Mouse (Mus musculus) natural killer cell, adult 2 months (primary cell): ENCODE data around the gene Acot1.
A peak's percentile ranks its signal among the peaks of the same experiment; 100 is the strongest.
"Not testable (repeated sequence)": the region's sequence is repeated elsewhere in the genome, so short reads cannot be mapped to it uniquely, and the experiment has no call there.

ENCODE experiments used
- DNase-seq, 2 experiments: peaks; one replicate each; pipeline ENCODE4 v3.0.0; 2022; ENCODE audit warnings: low spot score in 2 of 2

Gene Acot1

GRCm38 (mm10) chr12:84020528-84020927, 11.2 kb downstream of the Acot1 start:
- DNase-seq = peak in 1 of 2 experiments; percentile 5

GRCm38 (mm10) chr12:84022266-84022665, 13.0 kb downstream of the Acot1 start:
- not testable (repeated sequence) for DNase-seq

GRCm38 (mm10) chr12:84023052-84023745, 13.9 kb downstream of the Acot1 start:
- no peak for DNase-seq

DNA sequence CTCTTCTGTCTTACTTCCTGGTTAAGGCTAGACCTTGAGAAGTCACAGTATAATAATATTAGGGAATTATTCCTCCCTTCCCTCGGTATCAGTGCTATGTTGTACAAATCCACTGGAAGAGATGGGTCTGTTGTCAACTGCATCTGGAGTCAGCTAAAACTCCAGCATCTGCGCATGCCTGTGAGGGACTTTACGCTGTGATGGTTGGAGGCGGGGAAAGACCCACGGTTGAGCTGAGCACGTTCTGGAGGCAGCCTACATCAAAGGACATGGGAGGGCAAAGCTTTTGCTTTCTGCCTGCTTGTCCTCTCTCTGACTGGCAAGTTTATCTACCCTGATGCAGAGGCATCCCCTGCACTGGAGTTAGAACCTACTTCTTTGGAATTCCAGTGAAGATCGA, 16.6 kb downstream of the Acot1 start:
- no peak for DNase-seq

DNA sequence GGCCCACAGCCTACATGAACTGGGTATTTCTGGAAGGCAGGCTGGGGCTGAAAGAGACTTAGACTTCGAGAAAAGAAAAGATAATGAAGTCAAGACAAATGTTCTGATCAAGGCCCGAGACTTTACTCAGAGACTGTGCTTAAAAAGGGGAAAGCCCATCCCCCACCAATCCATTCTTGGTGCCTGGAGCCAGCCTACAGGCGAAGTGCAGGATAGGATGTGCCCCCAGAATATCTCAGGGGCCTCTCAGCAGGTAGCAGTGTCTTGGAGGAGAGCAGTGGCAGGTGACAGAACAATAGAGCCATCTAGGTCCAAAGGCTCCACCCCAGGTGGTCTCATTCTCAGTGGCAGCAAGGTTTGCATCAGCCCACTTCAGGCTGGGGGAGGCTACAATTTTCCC, 19.0 kb downstream of the Acot1 start:
- not testable (repeated sequence) for DNase-seq

DNA sequence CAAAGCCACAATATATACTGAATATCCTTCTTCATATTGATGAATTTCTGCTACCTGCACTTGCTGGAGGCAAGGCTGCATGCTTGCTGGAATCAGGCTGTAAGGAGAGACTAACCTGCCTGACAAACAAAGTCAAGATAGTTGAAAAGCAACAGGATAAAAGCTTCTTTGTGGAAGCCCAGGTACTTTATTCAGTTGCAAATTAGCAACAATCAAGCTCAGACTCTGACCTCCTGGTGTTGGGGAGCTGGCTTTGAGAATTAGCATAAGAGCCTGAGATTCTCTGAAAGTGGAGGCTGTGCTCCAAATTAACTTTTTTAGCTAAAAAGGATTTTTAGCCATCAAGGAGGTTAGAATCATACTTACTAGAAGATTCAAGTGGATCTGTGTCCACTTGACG, 19.8 kb downstream of the Acot1 start:
- not testable (repeated sequence) for DNase-seq

DNA sequence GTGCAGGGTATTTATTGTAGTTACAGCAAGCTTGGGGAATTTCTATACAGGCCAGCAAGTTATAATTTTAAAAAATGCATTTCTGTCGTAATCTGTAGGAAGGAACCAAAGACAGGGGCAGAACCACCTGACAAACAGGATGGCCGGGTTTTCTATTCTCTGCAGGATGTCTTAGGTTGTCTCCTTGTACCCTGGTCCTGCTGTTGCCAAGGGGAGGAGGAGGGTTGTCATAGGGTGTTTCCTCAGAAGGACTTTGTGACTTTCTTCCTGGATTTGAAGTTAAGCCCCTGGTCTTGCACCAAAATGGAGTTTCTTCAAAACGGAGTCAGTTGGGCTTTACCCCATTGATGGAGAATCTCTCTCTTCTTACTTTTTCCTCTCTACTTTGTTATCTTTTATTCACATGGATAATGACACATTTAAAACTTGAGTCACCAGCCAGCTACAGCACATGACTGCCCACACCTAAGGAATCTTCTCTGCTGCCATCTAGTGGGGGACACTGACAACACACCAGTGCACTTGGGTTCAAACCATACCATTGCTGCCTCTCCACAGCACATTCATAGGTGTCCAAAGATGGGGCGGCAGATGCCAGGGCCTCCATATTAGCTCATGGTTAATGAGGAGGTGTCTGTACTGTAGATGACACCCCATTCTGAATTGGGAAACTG, 21.5 kb downstream of the Acot1 start:
- DNase-seq = peak; percentile 57 to 73

- no peak for DNase-seq
Observed at GRCm38 (mm10) chr12:84032854-84033253, 23.6 kb downstream of the Acot1 start.

DNA sequence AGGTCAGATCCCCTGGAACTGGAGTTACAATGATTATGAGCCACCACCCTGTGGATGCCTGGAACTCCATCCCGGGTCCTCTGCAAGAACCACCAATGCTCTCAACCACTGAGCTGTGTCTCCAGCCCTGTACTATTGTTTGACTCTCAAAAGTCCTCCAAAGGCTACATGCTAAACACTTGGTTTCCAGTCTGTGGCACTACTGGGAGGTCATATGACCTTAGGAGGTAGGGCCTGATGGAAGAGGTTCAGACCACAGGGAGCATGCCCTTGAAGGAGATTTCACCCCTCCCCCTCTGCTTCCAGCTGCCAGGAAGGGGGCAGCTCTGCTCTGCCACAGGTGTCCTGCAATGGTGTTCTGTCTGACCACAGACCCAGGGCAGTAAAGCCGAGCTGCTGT, 24.0 kb downstream of the Acot1 start:
- not testable (repeated sequence) for DNase-seq

DNA sequence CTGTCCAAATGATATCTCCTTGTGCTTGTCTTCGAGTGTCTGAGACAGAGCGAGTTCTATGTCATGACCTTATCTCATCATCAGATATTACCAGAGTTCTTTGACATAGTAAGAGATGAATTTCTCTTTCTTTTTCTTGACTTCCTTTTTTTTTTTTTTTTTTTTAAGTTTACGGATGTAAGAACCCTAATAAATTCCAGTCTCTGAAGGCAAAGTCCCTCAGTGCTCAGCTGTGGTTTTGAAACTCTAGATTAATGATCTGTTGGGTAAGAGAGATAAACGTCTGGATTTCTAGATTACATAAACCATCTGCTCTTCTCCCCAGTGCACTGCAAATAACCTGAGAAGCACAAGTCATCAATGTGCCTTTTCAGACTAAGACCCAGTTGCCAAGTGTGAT, 24.8 kb downstream of the Acot1 start:
- no peak for DNase-seq

GRCm38 (mm10) chr12:84038241-84038640, 29.0 kb downstream of the Acot1 start, which contains the start of gene Acot4:
Gene Acot4, plus strand, starts transcription at chr12:84038379.
- DNase-seq = not testable (repeated sequence)

- DNase-seq = peak in 1 of 2 experiments; percentile 4
Observed at GRCm38 (mm10) chr12:84038691-84039111, 29.4 kb downstream of the Acot1 start, which contains the start of gene Gm49366. Gene Gm49366, plus strand, starts transcription at chr12:84038935.

DNA sequence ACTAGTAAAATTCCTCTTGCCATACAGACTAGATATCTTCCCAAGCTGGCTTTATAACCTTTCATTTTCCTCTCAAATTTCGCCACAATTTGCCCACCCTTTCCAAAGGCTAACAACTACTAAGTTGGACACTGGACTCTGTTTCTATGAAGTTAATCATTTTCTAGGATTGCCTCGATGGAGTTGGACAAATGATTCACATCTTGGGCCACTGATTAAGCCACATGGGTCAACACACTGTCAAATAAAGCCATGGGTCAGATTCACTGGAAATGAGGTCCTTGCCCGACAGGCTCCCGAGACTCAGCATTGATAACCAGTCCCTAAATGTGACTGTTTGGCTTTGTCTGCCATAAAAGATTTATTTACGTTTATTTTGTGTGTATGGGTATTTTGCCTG, 33.0 kb downstream of the Acot1 start:
- DNase-seq = no peak

DNA sequence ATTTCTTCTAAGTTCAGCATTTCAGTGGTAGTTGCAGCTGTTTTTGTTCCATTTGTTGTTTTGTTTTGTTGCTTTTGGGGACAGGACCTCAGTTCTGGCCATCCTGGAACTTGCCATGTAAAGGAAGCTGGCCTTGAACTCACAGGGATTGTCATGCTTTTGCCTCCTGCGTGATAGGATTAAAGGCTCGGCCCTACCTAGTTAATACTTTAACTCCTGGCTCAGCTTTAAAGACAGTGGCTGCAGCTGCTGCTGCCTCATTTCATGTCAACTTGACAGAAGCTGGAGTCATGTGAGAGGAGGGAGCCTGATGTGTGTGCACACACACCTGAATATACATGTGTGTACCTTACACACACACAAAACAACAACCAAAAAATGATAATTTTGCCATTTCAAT, 34.8 kb downstream of the Acot1 start:
- DNase-seq = no peak

DNA sequence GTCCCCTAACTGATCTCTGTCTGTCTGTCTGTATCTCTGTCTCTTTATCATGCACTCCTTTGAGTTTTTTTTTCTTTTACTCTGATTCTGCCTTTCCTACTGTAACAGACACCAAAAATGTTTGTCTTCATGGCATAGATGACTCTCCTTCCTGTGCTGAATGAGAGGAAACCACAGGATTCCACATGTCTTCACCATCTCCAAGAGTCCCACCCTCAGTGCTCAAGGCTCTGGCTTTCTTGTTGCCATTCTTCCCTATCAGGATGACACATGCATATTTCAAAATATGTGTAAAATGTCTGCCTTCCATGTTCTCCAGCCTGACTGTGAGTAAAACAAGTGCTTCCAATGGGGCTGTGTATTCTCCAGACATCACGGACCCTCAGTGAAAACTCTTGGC, 37.6 kb downstream of the Acot1 start:
- no peak for DNase-seq

GRCm38 (mm10) chr12:84050744-84051143, 41.5 kb downstream of the Acot1 start:
- not testable (repeated sequence) for DNase-seq

DNA sequence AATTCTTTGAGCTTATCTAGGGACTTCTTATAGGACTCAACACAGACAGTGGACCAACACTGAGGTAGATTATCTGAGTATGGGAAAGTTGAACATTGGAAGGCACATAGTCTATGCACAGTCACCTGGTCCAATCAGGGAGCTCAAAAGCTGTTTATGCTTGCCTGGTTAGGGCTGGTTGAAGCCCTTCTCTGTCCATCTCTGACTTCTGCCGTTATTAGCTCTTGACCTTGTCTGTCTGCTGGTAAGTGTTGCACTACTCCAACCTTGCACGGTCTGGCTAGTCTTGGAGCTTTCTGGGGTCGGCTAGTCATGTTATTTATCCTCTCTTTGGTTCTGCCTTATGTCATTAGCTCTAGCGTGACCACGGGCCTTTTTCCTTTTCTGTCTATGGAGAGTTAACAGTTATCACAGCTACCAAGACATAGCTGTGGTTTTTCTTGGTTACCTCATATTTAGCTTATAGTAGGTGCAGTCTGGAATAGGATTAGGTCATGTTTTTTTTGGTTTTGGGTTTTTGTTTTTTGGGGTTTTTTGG, 42.7 kb downstream of the Acot1 start, which contains the start of gene Acot3:
TSS of gene Acot3 (plus strand) at position 208 of the 538 bp plus-strand sequence.
- no peak for DNase-seq

DNA sequence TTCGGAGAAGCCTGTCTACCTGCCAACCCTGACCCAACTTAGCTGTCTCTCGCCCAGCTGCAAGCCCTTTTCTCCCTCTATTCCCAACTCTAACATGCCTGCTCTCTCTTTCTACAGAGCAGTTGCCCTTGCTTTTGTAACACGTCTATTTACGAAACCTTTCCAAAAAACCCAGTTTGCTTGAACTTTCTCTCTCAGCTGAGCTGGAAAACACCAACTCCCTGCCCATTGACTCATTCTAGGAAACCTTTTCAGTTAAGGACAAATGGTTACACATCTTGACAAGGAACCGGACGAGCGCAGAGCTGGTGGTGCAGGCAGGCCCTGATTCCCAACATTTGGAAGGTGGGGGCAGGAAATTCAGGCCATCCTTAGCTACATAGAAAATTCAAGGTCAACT, 43.3 kb downstream of the Acot1 start:
- no peak for DNase-seq

DNA sequence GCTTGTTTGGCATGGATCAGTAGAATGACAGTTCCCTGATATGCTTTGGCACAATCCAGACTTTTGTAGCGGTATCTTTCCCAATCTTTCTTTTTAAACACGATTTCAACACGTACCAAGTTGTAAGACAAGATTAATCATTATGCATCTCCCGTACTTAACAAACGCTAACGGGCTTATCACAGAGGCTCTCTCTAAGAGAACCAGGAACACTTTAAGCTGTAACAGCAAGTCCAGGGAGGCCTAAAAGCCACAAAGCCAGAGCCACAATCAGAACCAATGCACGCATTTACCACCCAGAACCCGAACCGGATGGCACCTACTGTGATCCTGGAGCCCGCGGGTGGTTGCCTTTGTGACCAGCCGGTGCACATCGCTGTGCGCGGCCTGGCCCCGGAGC, 43.9 kb downstream of the Acot1 start:
- DNase-seq = no peak

DNA sequence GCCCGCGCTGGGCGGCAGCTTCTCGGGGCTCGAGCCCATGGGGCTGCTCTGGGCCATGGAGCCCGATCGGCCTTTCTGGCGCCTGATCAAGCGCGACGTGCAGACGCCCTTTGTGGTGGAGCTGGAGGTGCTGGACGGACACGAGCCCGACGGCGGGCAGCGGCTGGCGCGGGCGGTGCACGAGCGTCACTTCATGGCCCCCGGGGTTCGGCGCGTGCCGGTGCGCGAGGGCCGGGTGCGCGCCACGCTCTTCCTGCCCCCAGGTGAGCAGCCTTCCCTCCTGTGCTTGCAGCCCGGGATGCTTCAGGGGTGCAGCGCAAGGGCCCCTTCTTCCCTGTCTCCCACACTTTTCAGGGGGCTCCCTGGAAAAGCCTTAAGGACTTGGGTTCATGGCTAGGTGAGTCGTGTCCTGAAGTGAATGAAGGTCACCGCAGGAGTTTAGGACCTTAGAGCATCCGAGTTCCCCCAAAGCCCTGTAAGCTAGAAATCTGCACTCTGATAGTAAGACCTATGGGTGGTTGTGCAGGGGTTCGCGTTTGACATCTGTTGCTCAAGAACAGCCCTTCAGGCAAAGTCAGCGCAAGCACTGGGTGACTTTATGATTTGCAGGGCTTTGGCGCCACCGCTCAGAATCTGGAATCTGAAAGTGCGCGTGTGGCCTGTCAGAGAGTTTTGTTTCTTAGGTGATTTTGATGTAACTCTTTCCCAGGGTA, 44.5 kb downstream of the Acot1 start:
- DNase-seq = no peak

DNA sequence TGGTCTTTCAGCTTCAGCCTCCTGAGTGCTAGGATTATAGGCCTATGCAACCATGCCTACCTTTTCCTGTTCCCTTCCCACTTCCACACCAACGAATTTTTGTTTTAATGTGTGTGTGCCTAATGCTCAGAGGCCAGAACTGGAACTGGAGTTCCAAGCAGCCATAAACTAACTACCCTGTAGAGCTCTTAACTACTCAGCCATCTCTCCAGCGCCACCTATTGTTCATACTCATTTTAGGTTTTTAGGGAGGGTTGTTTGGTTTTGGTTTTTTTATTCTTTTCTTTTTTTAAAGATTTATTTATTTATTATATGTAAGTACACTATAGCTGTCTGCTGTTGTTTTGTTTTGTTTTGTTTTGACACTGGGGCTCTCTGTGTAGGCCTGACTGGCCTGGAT, 51.7 kb downstream of the Acot1 start:
- peak in 1 of 2 experiments; percentile 16 for DNase-seq

- DNase-seq = no peak
Observed at GRCm38 (mm10) chr12:84062336-84062735, 53.0 kb downstream of the Acot1 start.
